Mouse (Mus musculus): ENCODE measurements around the gene Polr2e. TPM values are rescaled to one million over a fixed set of nuclear protein-coding genes. Genes with fewer than 3 reads are reported as not detected.

Polr2e gene
- polyA plus RNA-seq, 1 experiment: 78.3 TPM

DNA sequence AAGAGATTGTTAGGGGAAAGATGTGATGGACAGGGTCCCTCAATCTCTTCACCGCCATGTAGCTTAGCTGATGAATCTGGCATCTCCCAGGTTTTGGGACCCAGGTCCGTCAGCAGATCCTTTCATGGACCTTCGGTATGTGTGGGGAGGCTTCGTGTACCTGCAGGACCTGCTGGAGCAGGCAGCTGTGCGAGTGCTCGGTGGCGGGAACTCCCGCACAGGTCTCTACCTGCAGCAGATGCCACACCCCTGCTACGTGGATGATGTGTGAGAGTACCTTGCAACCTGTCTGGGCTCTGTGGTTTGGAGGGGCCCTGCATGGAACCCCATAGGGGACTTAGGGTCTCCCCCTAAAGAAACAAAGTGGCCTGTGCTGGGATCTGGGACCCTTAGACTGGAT, 37.6 kb downstream of the Polr2e start:
- Histone ChIP-seq H3K4me1 (ENCODE audit: control insufficient read depth, insufficient read depth, insufficient read length, low read length) (peaks cover 12% of the 10 kb centered on the region), H3K4me3 (ENCODE audit: insufficient read depth, low read depth, low read length) (no peak overlapping the region), H3K27ac (replicated peaks; ENCODE audit: low read depth, low read length) (no peak overlapping the region)

DNA sequence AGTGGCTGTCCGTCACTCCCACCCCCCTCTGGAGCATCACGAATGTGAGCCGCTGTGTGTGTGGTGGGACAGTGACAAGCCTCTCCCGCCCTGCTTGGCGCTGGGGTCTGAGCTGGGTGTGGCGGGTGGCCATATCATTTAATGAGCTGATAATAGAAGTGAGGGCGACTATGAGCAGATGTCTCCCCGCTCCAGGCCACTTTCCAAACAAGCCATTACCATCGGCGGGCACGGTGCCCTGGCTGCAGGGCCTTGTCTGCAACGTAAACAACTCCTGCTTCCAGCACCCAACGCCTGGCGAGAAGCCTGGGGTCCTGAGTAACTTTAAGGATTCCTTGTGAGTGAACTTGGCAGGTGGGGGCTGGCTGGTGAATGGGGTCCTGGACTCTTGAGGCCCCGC, 41.8 kb downstream of the Polr2e start:
- H3K27ac ChIP-seq (replicated peaks; ENCODE audit: low read depth, low read length): no peak overlapping the region
- peak overlapping the region; percentile 90; the same call in 1 of the 2 replicates for H3K4me3 ChIP-seq (ENCODE audit: insufficient read depth, low read depth, low read length)
- H3K4me1 ChIP-seq (ENCODE audit: control insufficient read depth, insufficient read depth, insufficient read length, low read length): peaks cover under 1% of the 10 kb centered on the region; the same call in 1 of the 2 replicates

- Histone ChIP-seq H3K4me3 (ENCODE audit: insufficient read depth, low read depth, low read length) (peak overlapping the region; percentile 90), H3K27ac (replicated peaks; ENCODE audit: low read depth, low read length) (no peak overlapping the region), H3K4me1 (ENCODE audit: control insufficient read depth, insufficient read depth, insufficient read length, low read length) (no peaks in the 10 kb centered on the region)
Measured at GRCm38 (mm10) chr10:79997034-79997760, 42.4 kb downstream of the Polr2e start.

GRCm38 (mm10) chr10:79996272-79997033, 43.1 kb downstream of the Polr2e start, which contains the start of gene Abca7:
Gene Abca7, plus strand, starts transcription at chr10:79996494.
- H3K4me1 ChIP-seq (ENCODE audit: control insufficient read depth, insufficient read depth, insufficient read length, low read length): no peaks in the 10 kb centered on the region
- H3K4me3 ChIP-seq (ENCODE audit: insufficient read depth, low read depth, low read length): peak within 1 kb of the TSS; percentile 90
- peak within 1 kb of the TSS; percentile 81 for H3K27ac ChIP-seq (replicated peaks; ENCODE audit: low read depth, low read length)

DNA sequence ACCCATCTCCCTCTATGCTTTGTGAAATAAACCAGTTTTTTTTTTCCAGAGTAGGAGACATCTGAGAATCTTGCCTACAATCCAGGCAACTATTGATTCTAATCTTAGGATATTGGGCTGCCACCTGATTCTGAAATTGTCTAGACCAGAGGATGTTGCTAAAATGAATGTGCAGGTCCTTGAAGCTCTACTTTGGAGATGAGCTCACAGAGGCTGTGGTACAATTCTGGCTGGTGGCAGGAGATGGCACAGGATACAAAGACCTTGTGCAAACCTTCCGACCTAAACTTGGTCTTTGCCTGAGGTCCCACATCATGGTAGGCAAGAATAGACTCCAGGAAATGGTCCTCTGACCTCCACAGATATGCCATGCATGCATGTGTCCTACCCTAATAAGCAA, 44.0 kb downstream of the Polr2e start:
- Histone ChIP-seq H3K4me1 (ENCODE audit: control insufficient read depth, insufficient read depth, insufficient read length, low read length) (no peaks in the 10 kb centered on the region), H3K4me3 (ENCODE audit: insufficient read depth, low read depth, low read length) (no peak overlapping the region), H3K27ac (replicated peaks; ENCODE audit: low read depth, low read length) (no peak overlapping the region)

GRCm38 (mm10) chr10:79994397-79995115, 45.0 kb downstream of the Polr2e start:
- no peak overlapping the region for H3K27ac ChIP-seq (replicated peaks; ENCODE audit: low read depth, low read length)
- no peaks in the 10 kb centered on the region for H3K4me1 ChIP-seq (ENCODE audit: control insufficient read depth, insufficient read depth, insufficient read length, low read length)
- H3K4me3 ChIP-seq (ENCODE audit: insufficient read depth, low read depth, low read length): no peak overlapping the region

- H3K4me3 ChIP-seq (ENCODE audit: insufficient read depth, low read depth, low read length): no peak overlapping the region
- H3K27ac ChIP-seq (replicated peaks; ENCODE audit: low read depth, low read length): no peak overlapping the region
- peaks cover 4% of the 10 kb centered on the region for H3K4me1 ChIP-seq (ENCODE audit: control insufficient read depth, insufficient read depth, insufficient read length, low read length)
Measured at GRCm38 (mm10) chr10:79991548-79991947, 48.0 kb downstream of the Polr2e start.

- peaks cover 7% of the 10 kb centered on the region for H3K4me1 ChIP-seq (ENCODE audit: control insufficient read depth, insufficient read depth, insufficient read length, low read length)
- H3K4me3 ChIP-seq (ENCODE audit: insufficient read depth, low read depth, low read length): no peak overlapping the region
- H3K27ac ChIP-seq (replicated peaks; ENCODE audit: low read depth, low read length): no peak overlapping the region
Measured at GRCm38 (mm10) chr10:79991099-79991498, 48.5 kb downstream of the Polr2e start.

GRCm38 (mm10) chr10:79989870-79990269, 49.7 kb downstream of the Polr2e start:
- Histone ChIP-seq H3K4me3 (ENCODE audit: insufficient read depth, low read depth, low read length) (peak overlapping the region; percentile 94; the same call in 1 of the 2 replicates), H3K27ac (replicated peaks; ENCODE audit: low read depth, low read length) (0 out of 2 replicates have a peak overlapping the region, but pooled peaks have one; percentile 3), H3K4me1 (ENCODE audit: control insufficient read depth, insufficient read depth, insufficient read length, low read length) (peaks cover 11% of the 10 kb centered on the region)

- Histone ChIP-seq H3K27ac (replicated peaks; ENCODE audit: low read depth, low read length) (peak overlapping the region; percentile 93), H3K4me3 (ENCODE audit: insufficient read depth, low read depth, low read length) (peak overlapping the region; percentile 94), H3K4me1 (ENCODE audit: control insufficient read depth, insufficient read depth, insufficient read length, low read length) (peaks cover 11% of the 10 kb centered on the region)
Measured at GRCm38 (mm10) chr10:79989272-79989786, 50.3 kb downstream of the Polr2e start.

- Histone ChIP-seq H3K27ac (replicated peaks; ENCODE audit: low read depth, low read length) (peak within 1 kb of the TSS; percentile 98), H3K4me1 (ENCODE audit: control insufficient read depth, insufficient read depth, insufficient read length, low read length) (peaks cover 11% of the 10 kb centered on the region), H3K4me3 (ENCODE audit: insufficient read depth, low read depth, low read length) (peak within 1 kb of the TSS; percentile 94)
Measured at GRCm38 (mm10) chr10:79988506-79989271, 50.9 kb downstream of the Polr2e start, which contains the start of gene Cnn2. Gene Cnn2, plus strand, starts transcription at chr10:79988584.

- Histone ChIP-seq H3K4me1 (ENCODE audit: control insufficient read depth, insufficient read depth, insufficient read length, low read length) (peaks cover 13% of the 10 kb centered on the region), H3K4me3 (ENCODE audit: insufficient read depth, low read depth, low read length) (peak overlapping the region; percentile 94), H3K27ac (replicated peaks; ENCODE audit: low read depth, low read length) (peak overlapping the region; percentile 98)
Measured at GRCm38 (mm10) chr10:79987771-79988505, 51.7 kb downstream of the Polr2e start.

DNA sequence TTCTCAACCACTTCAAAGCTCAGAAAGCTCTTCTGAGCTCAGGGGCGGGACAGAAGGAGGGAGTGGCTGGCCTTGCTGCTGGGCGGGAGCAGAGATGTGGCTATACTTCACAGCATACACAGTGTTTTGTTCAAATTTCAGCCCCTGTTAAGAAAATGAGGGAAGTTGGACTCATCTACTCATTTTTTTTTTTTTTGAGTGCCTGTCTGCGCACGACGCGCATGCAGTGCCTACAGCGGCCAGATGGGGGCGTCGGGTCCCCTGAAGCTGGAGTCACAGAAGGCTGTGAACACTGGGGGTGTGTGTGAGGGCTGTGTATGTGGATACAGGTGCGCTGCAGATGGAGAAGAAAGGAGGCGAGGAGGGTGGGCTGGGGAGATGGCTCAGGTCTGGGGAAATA, 52.6 kb downstream of the Polr2e start:
- H3K4me3 ChIP-seq (ENCODE audit: insufficient read depth, low read depth, low read length): peak overlapping the region; percentile 2; the same call in 1 of the 2 replicates
- H3K4me1 ChIP-seq (ENCODE audit: control insufficient read depth, insufficient read depth, insufficient read length, low read length): peaks cover 20% of the 10 kb centered on the region
- peak overlapping the region; percentile 98 for H3K27ac ChIP-seq (replicated peaks; ENCODE audit: low read depth, low read length)

Data from brown adipose tissue, adult 24 weeks (tissue).